Mouse (Mus musculus) ES-Bruce4 (cell line): Measurements from ENCODE around the gene Magi1. TPM values are rescaled to one million over a fixed set of nuclear protein-coding genes. Genes with fewer than 3 reads are reported as not detected.

Experiments
- H3K27ac ChIP-seq: 2 replicates; pipeline ENCODE4 v1.5.1; 2012; ENCODE audit warnings: low read length, inconsistent platforms; ENCODE audit not compliant: insufficient read depth
- H3K27me3 ChIP-seq: 2 replicates; pipeline ENCODE4 v1.6.1; 2012; ENCODE audit warnings: mild to moderate bottlenecking, low read length, inconsistent platforms; ENCODE audit not compliant: control insufficient read depth, poor library complexity, insufficient read depth, severe bottlenecking
- H3K36me3 ChIP-seq: 2 replicates; pipeline ENCODE4 v1.6.1; 2012; ENCODE audit warnings: inconsistent platforms, mild to moderate bottlenecking, low read length, moderate library complexity; ENCODE audit not compliant: control insufficient read depth, poor library complexity, insufficient read depth, severe bottlenecking
- H3K4me1 ChIP-seq: one replicate; pipeline ENCODE4 v1.8.1; 2011; ENCODE audit warnings: low read length; ENCODE audit not compliant: control insufficient read depth, insufficient read depth
- H3K4me3 ChIP-seq: 2 replicates; pipeline ENCODE4 v1.5.1; 2011; ENCODE audit warnings: low read depth, mild to moderate bottlenecking, low read length
- H3K9ac ChIP-seq: 2 replicates; pipeline ENCODE4 v1.6.1; 2012; ENCODE audit warnings: low read depth, mild to moderate bottlenecking, inconsistent platforms; ENCODE audit not compliant: poor library complexity, severe bottlenecking
- H3K9me3 ChIP-seq: replicated peaks from 2 replicates; pipeline ENCODE4 v1.6.1; 2012; ENCODE audit warnings: mild to moderate bottlenecking, low read length, inconsistent platforms; ENCODE audit not compliant: control insufficient read depth, poor library complexity, insufficient read depth, severe bottlenecking
- CTCF ChIP-seq: IDR thresholded peaks from one replicate; pipeline ENCODE4 v1.8.1; 2011; ENCODE audit warnings: low read depth, low read length
- EP300 ChIP-seq: IDR thresholded peaks from 2 replicates; pipeline ENCODE4 v1.6.1; 2011; ENCODE audit warnings: low read depth, low read length; ENCODE audit not compliant: insufficient read depth
- POLR2A ChIP-seq: IDR thresholded peaks from one replicate; pipeline ENCODE4 v1.8.1; 2011; ENCODE audit warnings: low read length; ENCODE audit not compliant: insufficient read depth
- polyA plus RNA-seq: library from polyadenylated mRNA; stranded (reverse); fragments of >200 nt; gene quantifications from 2 replicates; pipeline ENCODE4 v1.2.4, GENCODE M21; 2011; ENCODE audit warnings: low read depth; ENCODE audit not compliant: missing spikeins, insufficient read depth, insufficient read length

Gene Magi1
- polyA plus RNA-seq, 1 experiment = 22.4 TPM

GRCm38 (mm10) chr6:93822221-93822897, 461.4 kb downstream of the Magi1 start:
- TF ChIP-seq POLR2A = no peak
- no peak for TF ChIP-seq CTCF
- TF ChIP-seq EP300 = no peak
- Histone ChIP-seq H3K36me3 (no peaks in the 10 kb centered on the region), H3K9me3 (no peaks in the 10 kb centered on the region), H3K4me1 (peaks cover 4% of the 10 kb centered on the region), H3K9ac (no peak overlapping the region), H3K4me3 (no peak overlapping the region), H3K27ac (no peak overlapping the region), H3K27me3 (no peaks in the 10 kb centered on the region)

- H3K9ac ChIP-seq = no peak overlapping the region
- no peaks in the 10 kb centered on the region for H3K36me3 ChIP-seq
- no peak overlapping the region for H3K4me3 ChIP-seq
- H3K9me3 ChIP-seq = no peaks in the 10 kb centered on the region
- H3K27ac ChIP-seq = no peak overlapping the region
- H3K27me3 ChIP-seq = no peaks in the 10 kb centered on the region
- H3K4me1 ChIP-seq = peaks cover 4% of the 10 kb centered on the region
- TF ChIP-seq POLR2A (no peak), EP300 (no peak), CTCF (no peak)
These were observed 462.2 kb downstream of the Magi1 start for GRCm38 (mm10) chr6:93821512-93821911.

- H3K27me3 ChIP-seq = no peaks in the 10 kb centered on the region
These were observed 463.8 kb downstream of the Magi1 start for GRCm38 (mm10) chr6:93819888-93820287.

GRCm38 (mm10) chr6:93819282-93819681, 464.4 kb downstream of the Magi1 start:
- Histone ChIP-seq H3K9me3 (no peaks in the 10 kb centered on the region), H3K4me1 (peaks cover 4% of the 10 kb centered on the region), H3K36me3 (no peaks in the 10 kb centered on the region), H3K9ac (no peak overlapping the region), H3K4me3 (no peak overlapping the region), H3K27ac (peak overlapping the region; percentile 1; the same call in 1 of the 2 replicates), H3K27me3 (no peaks in the 10 kb centered on the region)
- no peak for TF ChIP-seq EP300
- no peak for TF ChIP-seq POLR2A
- no peak for TF ChIP-seq CTCF

More at GRCm38 (mm10) chr6:93819888-93820287, 463.8 kb downstream of the Magi1 start:
- Histone ChIP-seq H3K9ac (no peak overlapping the region), H3K36me3 (no peaks in the 10 kb centered on the region), H3K27ac (no peak overlapping the region), H3K9me3 (no peaks in the 10 kb centered on the region), H3K4me3 (no peak overlapping the region), H3K4me1 (peaks cover 4% of the 10 kb centered on the region)
- TF ChIP-seq POLR2A = no peak
- peak; percentile 72; the same call in 1 of the 2 replicates for TF ChIP-seq EP300

GRCm38 (mm10) chr6:93818494-93818893, 465.2 kb downstream of the Magi1 start:
- H3K4me3 ChIP-seq = no peak overlapping the region
- TF ChIP-seq POLR2A (no peak), CTCF (no peak), EP300 (no peak)
- H3K9ac ChIP-seq = no peak overlapping the region
- H3K36me3 ChIP-seq = no peaks in the 10 kb centered on the region
- H3K27me3 ChIP-seq = no peaks in the 10 kb centered on the region
- H3K9me3 ChIP-seq = no peaks in the 10 kb centered on the region
- peaks cover 4% of the 10 kb centered on the region for H3K4me1 ChIP-seq
- H3K27ac ChIP-seq = peak overlapping the region; percentile 49; the same call in 1 of the 2 replicates

- H3K27ac ChIP-seq = no peak overlapping the region
- H3K9ac ChIP-seq = no peak overlapping the region
- TF ChIP-seq EP300 = no peak
- TF ChIP-seq POLR2A = no peak
- TF ChIP-seq CTCF = no peak
- H3K36me3 ChIP-seq = no peaks in the 10 kb centered on the region
- no peaks in the 10 kb centered on the region for H3K9me3 ChIP-seq
- peaks cover 2% of the 10 kb centered on the region for H3K4me1 ChIP-seq
- H3K4me3 ChIP-seq = no peak overlapping the region
- H3K27me3 ChIP-seq = no peaks in the 10 kb centered on the region
These were observed 478.2 kb downstream of the Magi1 start for GRCm38 (mm10) chr6:93805407-93805936.
